Mouse (Mus musculus) cortical plate, adult 2 months (tissue): ENCODE results near the gene Srsf7.

Experiments used
- CTCF ChIP-seq: fragments of 200-500 bp; IDR thresholded peaks from 2 replicates; pipeline ENCODE4 v1.5.1; 2011; ENCODE audit warnings: mild to moderate bottlenecking, control low read depth, low read length; ENCODE audit not compliant: insufficient read depth; ENCODE audit errors: extremely low read depth
- POLR2A ChIP-seq: fragments of 200-500 bp; IDR thresholded peaks from 2 replicates; pipeline ENCODE4 v1.6.1; 2011; ENCODE audit warnings: mild to moderate bottlenecking, low read length, control low read depth; ENCODE audit not compliant: insufficient read depth; ENCODE audit errors: extremely low read depth

GRCm38 (mm10) chr17:80153631-80154030 is 53.5 kb downstream of the Srsf7 start:
- TF ChIP-seq CTCF: no peak
- no peak for TF ChIP-seq POLR2A
